Mouse (Mus musculus): ENCODE measurements around the gene Tgm1. TPM values are rescaled to one million over a fixed set of nuclear protein-coding genes. Genes with fewer than 3 reads are reported as not detected.

Tgm1 gene
- polyA plus RNA-seq (2012; rRNA removed; ENCODE audit: low replicate concordance): 0.48 and 0.58 TPM in 2 replicates

DNA sequence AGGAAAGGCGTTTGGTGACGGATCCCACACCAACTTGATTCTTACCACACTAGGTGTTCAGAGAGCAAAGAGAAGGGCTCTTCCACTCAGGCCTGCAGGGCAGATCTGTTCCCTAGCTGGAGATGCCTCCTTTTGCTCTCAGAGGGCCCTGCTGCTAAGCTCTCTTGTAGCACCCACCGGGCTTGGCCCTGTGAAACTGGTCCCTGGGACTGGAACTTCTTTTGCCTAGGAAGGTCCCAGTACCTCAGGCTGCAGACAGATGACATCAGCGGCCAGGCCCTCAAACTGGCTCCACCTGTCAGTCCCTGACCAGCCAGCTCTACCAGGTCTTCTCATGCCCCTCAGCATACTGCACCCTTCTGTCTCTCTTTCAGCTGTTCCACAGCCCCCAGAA lies at the start of gene Tgm1:
TSS of gene Tgm1 (minus strand) at position 198 of the 394 bp plus-strand sequence.

DNA sequence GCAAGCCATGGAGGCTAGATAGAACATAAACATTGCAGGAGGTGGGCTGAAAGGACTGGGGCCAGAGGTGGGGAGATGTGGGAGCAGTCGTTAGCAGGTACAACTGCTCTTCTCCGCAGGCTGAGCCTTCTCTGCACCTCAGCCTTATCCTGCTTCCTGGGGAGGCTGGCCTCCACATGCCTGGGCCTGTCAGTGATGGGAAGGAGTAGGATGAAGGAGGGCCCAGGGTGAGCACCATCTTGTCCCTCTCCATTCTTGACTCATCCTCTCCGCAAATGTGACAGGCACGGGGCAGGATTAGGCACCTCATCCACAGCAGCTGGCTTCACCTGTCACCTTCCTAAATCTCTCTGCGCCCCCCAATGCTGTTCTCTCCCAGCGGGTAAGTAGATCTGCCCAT lies 47.4 kb upstream of the Tgm1 start, which contains the start of gene Ltb4r2:
TSS of gene Ltb4r2 (plus strand) at position 266 of the 400 bp plus-strand sequence.

DNA sequence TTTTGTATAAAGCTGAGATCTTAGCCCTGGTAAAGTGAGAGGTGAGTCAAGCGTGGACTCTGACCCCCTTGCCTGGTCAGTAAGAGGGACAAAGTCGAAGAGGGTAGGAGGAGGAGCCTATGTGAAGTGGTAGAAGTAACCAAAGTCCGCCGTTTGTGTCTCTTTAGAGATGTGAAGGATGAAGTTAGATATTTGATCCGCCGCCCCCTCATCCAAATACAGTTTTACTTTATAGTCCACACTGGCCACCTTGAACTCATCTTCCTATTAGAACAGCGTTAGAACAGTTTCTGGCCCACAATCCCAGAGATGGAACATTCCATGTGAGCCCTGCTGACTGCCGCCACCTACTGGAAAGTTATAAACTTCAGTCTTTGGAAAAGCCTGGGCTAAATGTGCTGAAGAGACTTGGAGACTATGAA lies 44.6 kb upstream of the Tgm1 start, which contains the start of gene Cideb:
TSS of gene Cideb (minus strand) at position 96 of the 422 bp plus-strand sequence.

DNA sequence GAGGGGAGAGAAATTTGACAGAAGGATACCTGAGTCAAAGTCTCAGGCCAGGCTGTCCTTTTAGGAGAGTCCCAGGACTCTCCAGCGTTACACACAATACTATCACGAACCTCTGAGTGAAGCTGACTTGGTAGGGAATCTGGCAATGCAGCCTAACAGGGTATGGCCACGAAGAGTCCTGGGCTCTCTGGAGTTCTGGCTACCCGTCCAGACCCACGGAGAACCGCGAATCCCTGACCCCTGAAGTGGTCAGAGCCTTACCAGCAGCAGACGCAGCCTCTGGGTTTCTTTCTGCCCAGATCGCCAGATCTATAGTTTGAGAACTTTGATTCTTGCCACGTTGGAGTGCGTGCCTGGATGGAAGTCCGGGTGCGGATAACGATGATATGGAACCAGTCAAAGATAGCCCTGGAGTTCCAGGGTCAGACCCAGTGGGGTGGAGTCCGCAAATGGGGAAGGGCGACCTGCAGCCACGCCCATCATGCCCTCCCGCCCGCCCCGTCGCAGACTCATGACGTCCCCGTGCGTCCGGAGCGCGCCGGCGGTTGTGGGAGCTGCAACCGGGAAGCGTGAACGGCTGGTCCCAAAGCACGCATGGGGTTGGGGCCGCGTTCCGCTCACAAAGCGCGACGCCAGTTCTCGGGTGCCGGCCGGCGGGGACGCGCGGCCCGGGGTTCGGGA lies 31.6 kb upstream of the Tgm1 start, which contains the start of the genes Dhrs1 and Nop9:
TSS of gene Dhrs1 (minus strand) at position 511 of the 681 bp plus-strand sequence.
TSS of gene Nop9 (plus strand) at position 514 of the 681 bp plus-strand sequence.

DNA sequence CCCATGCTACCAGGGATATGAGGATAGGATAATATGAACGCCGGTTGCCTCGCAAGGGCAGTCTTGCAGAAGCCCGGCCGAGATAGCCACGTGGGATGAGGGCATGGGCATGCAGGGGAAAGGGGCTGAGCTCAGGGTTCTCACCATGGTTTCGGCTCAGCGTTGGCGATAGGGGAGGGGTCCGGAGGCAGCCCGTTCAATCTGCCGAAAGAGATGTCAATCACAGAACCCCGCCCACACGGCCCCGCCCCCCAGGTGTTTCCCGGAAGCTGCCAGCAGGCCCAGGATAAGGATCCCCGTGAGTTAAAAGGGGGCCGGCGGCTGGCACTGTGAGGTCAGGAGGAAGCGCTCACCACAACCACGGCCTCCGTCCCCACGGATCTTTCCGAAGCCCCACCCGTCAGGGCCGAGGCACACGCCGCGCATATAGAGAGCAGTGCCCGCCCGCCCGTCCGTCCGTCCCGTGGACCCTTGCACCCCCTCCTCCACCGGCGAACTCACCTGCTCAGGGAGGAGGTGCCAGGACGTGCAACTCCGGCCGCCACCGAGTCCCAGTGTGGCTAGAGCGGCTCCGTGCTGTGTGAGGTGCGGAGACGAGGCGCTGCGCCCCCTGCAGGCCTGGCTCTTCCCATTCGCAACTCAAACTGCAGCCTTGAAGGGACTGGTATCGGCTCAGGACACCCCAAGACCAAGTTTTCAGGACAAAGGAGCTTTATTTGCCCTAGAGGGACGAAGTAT lies 8.1 kb upstream of the Tgm1 start, which contains the start of gene Rabggta:
TSS of gene Rabggta (minus strand) at position 564 of the 738 bp plus-strand sequence.

DNA sequence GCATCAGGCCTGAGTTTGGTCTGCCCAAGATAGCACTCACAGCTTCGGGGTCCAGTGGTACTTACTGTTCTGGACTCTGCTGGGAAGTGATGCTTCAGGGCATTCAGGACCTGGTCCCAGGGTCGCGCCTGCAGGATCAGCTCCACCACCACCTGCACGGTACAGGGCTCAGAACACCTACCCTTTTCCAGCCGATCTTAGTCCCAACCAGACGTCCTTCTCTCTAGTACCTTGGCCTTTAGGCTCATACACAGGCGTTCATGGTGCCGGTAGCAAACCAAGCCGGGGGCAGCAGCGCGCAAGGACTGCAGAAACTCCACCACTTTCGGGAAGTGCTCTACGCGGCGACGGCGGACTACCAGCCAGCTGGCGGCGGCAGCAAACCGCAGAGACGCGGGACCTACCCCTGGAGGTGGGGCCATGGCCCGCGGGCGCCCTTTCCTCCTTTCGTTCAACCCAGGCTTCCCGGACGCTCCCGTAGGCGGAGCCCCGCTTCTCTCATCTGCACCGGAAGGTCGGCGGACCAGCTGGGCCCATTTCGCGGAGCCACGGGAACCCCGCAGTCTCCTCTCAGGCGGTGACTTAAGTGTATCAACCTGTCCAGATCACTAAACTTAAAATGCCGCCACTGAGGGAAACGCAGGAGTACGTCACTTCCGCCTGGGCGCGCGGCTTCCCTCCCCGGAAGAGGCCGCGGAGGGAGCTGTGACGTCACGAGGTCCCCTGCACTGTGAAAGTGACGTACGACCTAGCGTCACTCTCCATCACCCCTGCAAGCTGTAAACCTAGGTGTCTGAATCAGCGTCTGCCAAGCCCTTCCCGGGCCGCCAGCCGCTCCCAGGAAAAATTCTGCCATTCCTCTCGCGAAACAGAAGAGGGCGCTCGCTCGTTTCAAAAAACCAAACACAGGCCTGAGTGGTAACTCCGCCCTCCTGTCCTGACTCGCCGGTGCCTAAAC lies 32.3 kb downstream of the Tgm1 start, which contains the start of gene Tinf2:
TSS of gene Tinf2 (minus strand) at position 661 of the 958 bp plus-strand sequence.

DNA sequence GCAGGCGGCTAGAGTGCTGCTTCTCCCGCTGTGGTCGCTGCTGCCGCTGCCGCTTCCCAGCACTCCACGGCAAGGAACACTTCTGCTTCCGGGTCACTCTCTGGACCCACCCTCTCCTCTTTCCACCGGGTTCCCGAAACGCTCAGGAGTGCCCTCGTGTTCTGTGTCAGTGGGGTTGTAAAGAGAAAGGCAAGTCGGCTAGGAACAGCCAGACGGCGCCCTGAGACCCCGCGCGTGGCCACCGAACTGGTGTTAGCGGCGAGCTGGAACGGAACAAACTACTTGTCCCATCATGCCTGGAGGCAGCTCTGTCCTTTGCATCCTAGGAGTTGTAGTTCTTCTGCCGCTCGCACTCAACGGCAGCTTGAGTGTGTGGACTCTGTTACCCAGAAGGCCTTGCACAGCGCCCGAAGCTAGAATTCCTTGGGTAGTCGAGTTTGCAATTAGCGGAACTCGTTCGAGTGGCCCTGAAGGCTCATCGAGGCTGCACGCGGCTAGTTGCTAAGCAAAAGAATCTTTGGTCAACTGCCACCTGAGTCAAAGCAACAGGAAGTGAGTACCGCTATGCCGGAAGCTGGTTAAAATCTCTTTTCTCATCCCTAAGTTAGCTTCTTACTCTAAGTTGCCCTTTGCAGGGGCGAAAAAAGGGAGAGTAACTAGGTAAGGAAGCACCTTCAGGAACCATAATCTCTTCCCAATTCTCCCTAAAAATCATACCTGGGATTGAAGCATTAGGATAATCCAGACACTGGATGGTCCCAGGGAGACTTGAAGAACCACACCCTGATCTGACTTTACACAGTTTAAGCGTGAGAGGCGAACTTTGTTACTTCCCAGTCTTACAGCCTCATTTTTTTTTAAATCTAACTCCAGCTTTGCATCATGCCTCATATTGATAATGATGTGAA lies 41.6 kb downstream of the Tgm1 start, which contains the start of the genes Gmpr2 and Nedd8:
TSS of gene Gmpr2 (plus strand) at position 109 of the 908 bp plus-strand sequence.
TSS of gene Nedd8 (minus strand) at position 292 of the 908 bp plus-strand sequence.

DNA sequence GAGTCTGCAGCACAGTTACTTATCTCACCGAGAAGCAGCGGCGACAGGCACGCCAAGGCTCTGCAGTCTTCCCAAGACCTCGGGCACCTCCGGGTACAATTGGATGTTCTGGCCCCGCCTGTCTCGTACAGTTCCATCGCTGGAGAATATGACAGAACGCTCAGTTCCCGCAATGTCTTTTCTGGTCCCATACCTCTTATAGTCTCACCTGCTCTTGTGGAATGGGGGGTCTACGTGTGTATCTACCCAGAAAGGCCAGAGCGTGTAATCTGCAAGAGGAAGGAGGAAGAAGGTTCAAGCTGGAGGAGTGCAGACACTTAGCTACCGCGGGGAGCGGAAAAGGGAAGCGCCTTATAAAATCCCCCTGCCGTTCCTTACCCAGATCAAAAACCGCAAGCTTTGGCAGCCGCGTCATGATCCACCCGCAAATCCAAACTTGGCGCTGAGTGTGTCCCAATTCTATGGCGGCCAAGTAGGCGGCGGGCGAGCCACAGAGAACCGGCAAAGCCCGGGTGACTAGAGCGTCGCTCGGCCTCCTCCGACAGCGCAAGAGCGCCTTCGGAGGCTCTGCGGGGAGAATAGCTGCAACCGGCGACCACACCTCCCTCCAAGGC lies 53.7 kb downstream of the Tgm1 start, which contains the start of gene Mdp1:
TSS of gene Mdp1 (minus strand) at position 549 of the 614 bp plus-strand sequence.

Other genes starting within 250 kb of the Tgm1 start
- 95.3 and 98.5 TPM in 2 replicates for gene Dhrs4, start 235.2 kb downstream of the Tgm1 start, polyA plus RNA-seq (2012; rRNA removed; ENCODE audit: low replicate concordance)
- 0.58 and 5.5 TPM in 2 replicates for gene Carmil3, start 223.3 kb downstream of the Tgm1 start, polyA plus RNA-seq (2012; rRNA removed; ENCODE audit: low replicate concordance)
- gene Cpne6, start 203.5 kb downstream of the Tgm1 start, polyA plus RNA-seq (2012; rRNA removed; ENCODE audit: low replicate concordance): 0.02 TPM in 1 of 2 replicates, not detected in the other
- not detected in 2 replicates for gene Nrl, start 188.9 kb downstream of the Tgm1 start, polyA plus RNA-seq (2012; rRNA removed; ENCODE audit: low replicate concordance)
- gene Pck2, start 173.7 kb downstream of the Tgm1 start, polyA plus RNA-seq (2012; rRNA removed; ENCODE audit: low replicate concordance): 19.5 and 27.3 TPM in 2 replicates
- 95.6 and 99.0 TPM in 2 replicates for gene Dcaf11, start 153.9 kb downstream of the Tgm1 start, polyA plus RNA-seq (2012; rRNA removed; ENCODE audit: low replicate concordance)
- gene A730061H03Rik, start 153.5 kb downstream of the Tgm1 start, polyA plus RNA-seq (2012; rRNA removed; ENCODE audit: low replicate concordance): 0.66 and 1.2 TPM in 2 replicates
- gene Fitm1, start 138.3 kb downstream of the Tgm1 start, polyA plus RNA-seq (2012; rRNA removed; ENCODE audit: low replicate concordance): 0.09 TPM in 1 of 2 replicates, not detected in the other
- gene Psme1, start 135.8 kb downstream of the Tgm1 start, polyA plus RNA-seq (2012; rRNA removed; ENCODE audit: low replicate concordance): 79.6 and 120 TPM in 2 replicates
- 22.9 and 37.1 TPM in 2 replicates for gene Emc9, start 128.6 kb downstream of the Tgm1 start, polyA plus RNA-seq (2012; rRNA removed; ENCODE audit: low replicate concordance)
- gene Psme2, start 122.8 kb downstream of the Tgm1 start, polyA plus RNA-seq (2012; rRNA removed; ENCODE audit: low replicate concordance): 117 and 212 TPM in 2 replicates
- 33.6 and 53.0 TPM in 2 replicates for gene Rnf31, start 122.2 kb downstream of the Tgm1 start, polyA plus RNA-seq (2012; rRNA removed; ENCODE audit: low replicate concordance)
- 54.8 and 80.1 TPM in 2 replicates for gene Irf9, start 110.4 kb downstream of the Tgm1 start, polyA plus RNA-seq (2012; rRNA removed; ENCODE audit: low replicate concordance)
- 59.9 and 65.8 TPM in 2 replicates for gene Rec8, start 95.9 kb downstream of the Tgm1 start, polyA plus RNA-seq (2012; rRNA removed; ENCODE audit: low replicate concordance)
- 22.5 and 39.9 TPM in 2 replicates for gene Ipo4, start 78.0 kb downstream of the Tgm1 start, polyA plus RNA-seq (2012; rRNA removed; ENCODE audit: low replicate concordance)
- gene Gm49378, start 76.0 kb downstream of the Tgm1 start, polyA plus RNA-seq (2012; rRNA removed; ENCODE audit: low replicate concordance): 6.3 and 23.9 TPM in 2 replicates
- 112 and 118 TPM in 2 replicates for gene Tm9sf1, start 70.1 kb downstream of the Tgm1 start, polyA plus RNA-seq (2012; rRNA removed; ENCODE audit: low replicate concordance)
- gene Tssk4, start 63.7 kb downstream of the Tgm1 start, polyA plus RNA-seq (2012; rRNA removed; ENCODE audit: low replicate concordance): 0.69 and 1.3 TPM in 2 replicates
- 17.9 and 19.6 TPM in 2 replicates for gene Mdp1, start 53.4 kb downstream of the Tgm1 start, polyA plus RNA-seq (2012; rRNA removed; ENCODE audit: low replicate concordance)
- gene Gmpr2, start 42.0 kb downstream of the Tgm1 start, polyA plus RNA-seq (2012; rRNA removed; ENCODE audit: low replicate concordance): 9.4 and 9.7 TPM in 2 replicates
- 242 and 271 TPM in 2 replicates for gene Nedd8, start 41.8 kb downstream of the Tgm1 start, polyA plus RNA-seq (2012; rRNA removed; ENCODE audit: low replicate concordance)
- 8.9 and 9.3 TPM in 2 replicates for gene Tinf2, start 32.1 kb downstream of the Tgm1 start, polyA plus RNA-seq (2012; rRNA removed; ENCODE audit: low replicate concordance)
- 44.0 and 48.3 TPM in 2 replicates for gene Rabggta, start 8.3 kb upstream of the Tgm1 start, polyA plus RNA-seq (2012; rRNA removed; ENCODE audit: low replicate concordance)
- 404 and 508 TPM in 2 replicates for gene Dhrs1, start 31.8 kb upstream of the Tgm1 start, polyA plus RNA-seq (2012; rRNA removed; ENCODE audit: low replicate concordance)
- gene Nop9, start 31.8 kb upstream of the Tgm1 start, polyA plus RNA-seq (2012; rRNA removed; ENCODE audit: low replicate concordance): 10.6 and 12.5 TPM in 2 replicates
- gene Cideb, start 44.5 kb upstream of the Tgm1 start, polyA plus RNA-seq (2012; rRNA removed; ENCODE audit: low replicate concordance): 265 and 662 TPM in 2 replicates
- gene Ltb4r2, start 47.5 kb upstream of the Tgm1 start, polyA plus RNA-seq (2012; rRNA removed; ENCODE audit: low replicate concordance): 36.1 and 162 TPM in 2 replicates
- 14.4 and 49.5 TPM in 2 replicates for gene Ltb4r1, start 52.0 kb upstream of the Tgm1 start, polyA plus RNA-seq (2012; rRNA removed; ENCODE audit: low replicate concordance)
- 3.4 and 3.5 TPM in 2 replicates for gene Adcy4, start 70.2 kb upstream of the Tgm1 start, polyA plus RNA-seq (2012; rRNA removed; ENCODE audit: low replicate concordance)
- 46.1 and 54.9 TPM in 2 replicates for gene Ripk3, start 74.9 kb upstream of the Tgm1 start, polyA plus RNA-seq (2012; rRNA removed; ENCODE audit: low replicate concordance)
- 10.9 and 11.1 TPM in 2 replicates for gene Nfatc4, start 109.2 kb upstream of the Tgm1 start, polyA plus RNA-seq (2012; rRNA removed; ENCODE audit: low replicate concordance)
- gene Nynrin, start 140.1 kb upstream of the Tgm1 start, polyA plus RNA-seq (2012; rRNA removed; ENCODE audit: low replicate concordance): 1.6 TPM in 2 replicates
- gene Cbln3, start 170.5 kb upstream of the Tgm1 start, polyA plus RNA-seq (2012; rRNA removed; ENCODE audit: low replicate concordance): 0.15 and 0.32 TPM in 2 replicates
- gene Khnyn, start 171.0 kb upstream of the Tgm1 start, polyA plus RNA-seq (2012; rRNA removed; ENCODE audit: low replicate concordance): 15.1 and 17.9 TPM in 2 replicates
- 31.1 and 34.9 TPM in 2 replicates for gene Sdr39u1, start 186.4 kb upstream of the Tgm1 start, polyA plus RNA-seq (2012; rRNA removed; ENCODE audit: low replicate concordance)
- not detected in 2 replicates for gene Cma1, start 230.7 kb upstream of the Tgm1 start, polyA plus RNA-seq (2012; rRNA removed; ENCODE audit: low replicate concordance)
- 0.12 TPM in 1 of 2 replicates, not detected in the other for gene Cma2, start 237.1 kb upstream of the Tgm1 start, polyA plus RNA-seq (2012; rRNA removed; ENCODE audit: low replicate concordance)

Data from duodenum, adult 2 months (tissue).